In the genomic region with DNA sequence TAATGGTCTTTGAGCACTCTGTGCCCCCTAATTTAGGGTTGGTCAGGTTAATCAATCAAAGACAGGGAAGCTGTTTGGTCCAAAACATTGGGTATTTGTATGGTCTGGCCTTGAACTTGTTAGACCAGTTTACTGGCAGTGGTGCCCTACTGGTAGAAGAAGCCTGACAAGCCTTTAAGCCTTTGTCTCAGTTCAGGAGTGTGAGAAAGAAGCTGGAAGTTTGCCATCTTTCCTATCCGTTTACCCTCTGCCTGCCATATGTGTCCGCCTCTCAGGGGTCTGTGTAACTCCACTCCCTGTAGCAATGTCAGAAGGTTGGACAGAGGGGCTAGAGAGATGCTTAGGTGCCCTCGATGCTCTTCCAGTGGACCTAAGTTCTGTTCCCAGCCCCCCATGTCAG, we compare ENCODE assay signal across 19 mouse cellular contexts.
"Had no signal": no experiment of that assay in that cellular context is flagged by ENCODE, and none has a peak within 500 bp of the region (broad histone marks: within the 10 kb centered on the region; RNA-seq: fewer than 3 reads in every experiment).

No protein-coding gene starts in this region.

- H3K27ac ChIP-seq: midbrain, embryonic 10.5 days; midbrain, embryonic 12.5 days; neural tube, embryonic 13.5 days; neural tube, embryonic 15.5 days had no signal

- H3K4me1 ChIP-seq: midbrain, embryonic 12.5 days; neural tube, embryonic 13.5 days; neural tube, embryonic 15.5 days had no signal

- H3K4me2 ChIP-seq: lung, embryonic 14.5 days; midbrain, embryonic 12.5 days; neural tube, embryonic 13.5 days; neural tube, embryonic 15.5 days had no signal

- H3K27me3 ChIP-seq: midbrain, embryonic 12.5 days; neural tube, embryonic 13.5 days; neural tube, embryonic 15.5 days had no signal

- H3K4me3 ChIP-seq: midbrain, embryonic 10.5 days; midbrain, embryonic 12.5 days; myocyte; neural tube, embryonic 13.5 days; neural tube, embryonic 15.5 days had no signal

- DNase-seq: lung, adult 18-20 months; lung, embryonic 14.5 days; lung, postnatal 10 days; lung, postnatal 4 days; midbrain, embryonic 14.5 days; retina, postnatal 1 day; right cerebral cortex, adult 18-20 months; right cerebral cortex, postnatal 25 days; right cerebral cortex, postnatal 4 days; spleen, adult 18-20 months; thymus, adult 2 months; thymus, postnatal 25 days; thymus, postnatal 4 days had no signal

- H3K9me3 ChIP-seq: midbrain, embryonic 10.5 days; midbrain, embryonic 12.5 days; neural tube, embryonic 13.5 days; neural tube, embryonic 15.5 days had no signal

- H3K9ac ChIP-seq: lung, embryonic 14.5 days; midbrain, embryonic 12.5 days; neural tube, embryonic 13.5 days; neural tube, embryonic 15.5 days had no signal

- ATAC-seq: midbrain, embryonic 16.5 days had no signal
